In genomic region chr17:35917463-35918251, GRCm38 (mm10) we compare ENCODE assay signal across 8 mouse cellular contexts. TPM values are rescaled to one million over a fixed set of nuclear protein-coding genes. Genes with fewer than 3 reads are reported as not detected.
DNase-seq lines count a peak whose midpoint lies in the region; ATAC-seq and TF ChIP-seq lines count a peak whose summit lies in the region.

No protein-coding gene starts in this region.

- intact Hi-C loops in left cerebral cortex, postnatal 14 days (cut with DNase I), result loop anchor here (2.0 kb wide), 1 partner anchor 81 kb away; no protein-coding TSS in a partner anchor

- DNase-seq in left cerebral cortex, postnatal 14 days (ENCODE audit: low spot score in 2 of 2), result peak; percentile 63 to 95
- no peak for DNase-seq in left cerebral cortex, adult 11 months (ENCODE audit: low spot score)
- peak; percentile 63 for DNase-seq in c-Kit-positive CD71-positive TER-119-negative erythroid progenitor cells, embryonic 14.5 days (ENCODE audit: low read depth)
- peak; percentile 79 for DNase-seq in intestine, embryonic 14.5 days (ENCODE audit: low spot score)
- DNase-seq in liver, result peak; percentile 60
- DNase-seq in thymus, postnatal 36 days, result peak; percentile 51 to 52

- H3ac ChIP-seq in myocyte (ENCODE audit: control insufficient read depth, insufficient read length), result peak overlapping the region; percentile 92

- no peaks in the 10 kb centered on the region for H3K27me3 ChIP-seq in forebrain, embryonic 13.5 days
- no peaks in the 10 kb centered on the region for H3K27me3 ChIP-seq in intestine, embryonic 14.5 days (replicated peaks; ENCODE audit: control insufficient read depth, insufficient read depth, low read length)
- H3K27me3 ChIP-seq in myocyte (ENCODE audit: control insufficient read depth, insufficient read depth, insufficient read length), result no peaks in the 10 kb centered on the region

- H3K4me2 ChIP-seq in forebrain, embryonic 13.5 days, result peak overlapping the region; percentile 79
- peak overlapping the region; percentile 90 for H3K4me2 ChIP-seq in intestine, embryonic 14.5 days (ENCODE audit: low read length)
- peak overlapping the region; percentile 97 for H3K4me2 ChIP-seq in myocyte (ENCODE audit: low read depth)

- H3K79me2 ChIP-seq in myocyte (ENCODE audit: control insufficient read depth, insufficient read depth), result peaks cover 52% of the 10 kb centered on the region

- peaks cover 13% of the 10 kb centered on the region; the same call in 1 of the 2 replicates for H3K36me3 ChIP-seq in forebrain, embryonic 13.5 days (ENCODE audit: poor library complexity, severe bottlenecking)
- peaks cover 26% of the 10 kb centered on the region for H3K36me3 ChIP-seq in intestine, embryonic 14.5 days (ENCODE audit: control insufficient read depth, insufficient read depth, low read length)
- peaks cover 29% of the 10 kb centered on the region for H3K36me3 ChIP-seq in myocyte (ENCODE audit: control insufficient read depth, insufficient read depth)

- no peaks in the 10 kb centered on the region for H3K9me3 ChIP-seq in forebrain, embryonic 13.5 days (replicated peaks)
- no peaks in the 10 kb centered on the region for H3K9me3 ChIP-seq in intestine, embryonic 14.5 days (ENCODE audit: control insufficient read depth, low read length)

- peak overlapping the region; percentile 99 for H3K27ac ChIP-seq in forebrain, embryonic 13.5 days
- peak overlapping the region; percentile 99 for H3K27ac ChIP-seq in intestine, embryonic 14.5 days (ENCODE audit: low read depth)

- peaks cover 35% of the 10 kb centered on the region for H3K4me1 ChIP-seq in forebrain, embryonic 13.5 days
- H3K4me1 ChIP-seq in intestine, embryonic 14.5 days (replicated peaks; ENCODE audit: control insufficient read depth, insufficient read depth, low read length), result peaks cover 28% of the 10 kb centered on the region

- H3K4me3 ChIP-seq in forebrain, embryonic 13.5 days, result peak overlapping the region; percentile 76
- H3K4me3 ChIP-seq in intestine, embryonic 14.5 days (ENCODE audit: low read depth, low read length), result peak overlapping the region; percentile 60
- peak overlapping the region; percentile 96 for H3K4me3 ChIP-seq in myocyte

- peak; percentile 11 for ATAC-seq in forebrain, embryonic 13.5 days
- no peak for ATAC-seq in intestine, embryonic 14.5 days (replicated peaks; ENCODE audit: low FRiP score, low TSS enrichment, low read depth)

- WGBS in forebrain, embryonic 13.5 days, result 0% methylated on average over 13 of the region's 13 CpGs
- WGBS in intestine, embryonic 14.5 days, result under 1% methylated on average over 13 of the region's 13 CpGs

- TF ChIP-seq POLR2A in myocyte (IDR thresholded peaks at IDR 0.05; ENCODE audit: insufficient read length, low read depth), result peak; percentile 51

- H3K9ac ChIP-seq in forebrain, embryonic 13.5 days, result peak overlapping the region; percentile 98
- peak overlapping the region; percentile 100 for H3K9ac ChIP-seq in intestine, embryonic 14.5 days (ENCODE audit: low read length)

TF ChIP-seq in myocyte, 11 proteins besides CTCF, POLR2A, EP300 and RAD21:
- no peak for TF ChIP-seq MAX (IDR thresholded peaks at IDR 0.05; ENCODE audit: low read depth)
- no peak for TF ChIP-seq CEBPB (IDR thresholded peaks at IDR 0.05; ENCODE audit: insufficient read depth, poor library complexity, severe bottlenecking)
- peak; percentile 95 for TF ChIP-seq POLR2AphosphoS2 (IDR thresholded peaks at IDR 0.05; ENCODE audit: insufficient read length, low read depth)
TF ChIP-seq in myocyte: peak in this region for 1.

RNA-seq across cellular contexts. Expression of gene Ppp1r10, which starts 1.4 kb away (rescaled TPM):
- 10 to 100 TPM; 62.1 to 68.3 TPM for total RNA-seq in left cerebral cortex, postnatal 14 days (2021)
- polyA plus RNA-seq in forebrain, embryonic 13.5 days (2015; fragmentation: Nextera tagmentation; extraction: Ambion mirVana), result 51.8 and 52.2 TPM in 2 replicates
- 33.8 and 34.0 TPM in 2 replicates for polyA plus RNA-seq in intestine, embryonic 14.5 days (2014; fragmentation: Nextera tagmentation; extraction: Ambion mirVana)
- polyA plus RNA-seq in myocyte (2012; fragmentation: generic; extraction: Trizol), result 32.9 TPM

RNA-seq across cellular contexts. Expression of gene Mrps18b, which starts 1.5 kb away (rescaled TPM):
- total RNA-seq in left cerebral cortex, postnatal 14 days (2021), result 10 to 100 TPM; 40.0 to 41.7 TPM
- polyA plus RNA-seq in forebrain, embryonic 13.5 days (2015; fragmentation: Nextera tagmentation; extraction: Ambion mirVana), result 57.1 and 62.2 TPM in 2 replicates
- polyA plus RNA-seq in intestine, embryonic 14.5 days (2014; fragmentation: Nextera tagmentation; extraction: Ambion mirVana), result 119 and 128 TPM in 2 replicates
- 104 TPM for polyA plus RNA-seq in myocyte (2012; fragmentation: generic; extraction: Trizol)

RNA-seq across cellular contexts. Expression of gene Atat1, which starts 7.8 kb away (rescaled TPM):
- 10 to 100 TPM; 64.6 to 69.9 TPM for total RNA-seq in left cerebral cortex, postnatal 14 days (2021)
- polyA plus RNA-seq in forebrain, embryonic 13.5 days (2015; fragmentation: Nextera tagmentation; extraction: Ambion mirVana), result 331 and 355 TPM in 2 replicates
- polyA plus RNA-seq in intestine, embryonic 14.5 days (2014; fragmentation: Nextera tagmentation; extraction: Ambion mirVana), result 68.5 and 76.3 TPM in 2 replicates
- 23.1 TPM for polyA plus RNA-seq in myocyte (2012; fragmentation: generic; extraction: Trizol)

RNA-seq across cellular contexts. Expression of gene 2310061I04Rik, which starts 20.4 kb away (rescaled TPM):
- total RNA-seq in left cerebral cortex, postnatal 14 days (2021), result 10 to 100 TPM; 65.2 to 66.9 TPM
- polyA plus RNA-seq in forebrain, embryonic 13.5 days (2015; fragmentation: Nextera tagmentation; extraction: Ambion mirVana), result 31.6 and 36.6 TPM in 2 replicates
- 26.7 and 30.6 TPM in 2 replicates for polyA plus RNA-seq in intestine, embryonic 14.5 days (2014; fragmentation: Nextera tagmentation; extraction: Ambion mirVana)
- polyA plus RNA-seq in myocyte (2012; fragmentation: generic; extraction: Trizol), result 33.7 TPM

RNA-seq across cellular contexts. Expression of gene Dhx16, which starts 38.0 kb away (rescaled TPM):
- 10 to 100 TPM; 30.1 to 32.1 TPM for total RNA-seq in left cerebral cortex, postnatal 14 days (2021)
- polyA plus RNA-seq in forebrain, embryonic 13.5 days (2015; fragmentation: Nextera tagmentation; extraction: Ambion mirVana), result 38.6 and 39.9 TPM in 2 replicates
- polyA plus RNA-seq in intestine, embryonic 14.5 days (2014; fragmentation: Nextera tagmentation; extraction: Ambion mirVana), result 37.2 and 46.1 TPM in 2 replicates
- 29.4 TPM for polyA plus RNA-seq in myocyte (2012; fragmentation: generic; extraction: Trizol)
